Mouse (Mus musculus): ENCODE measurements at regions not wholly inside any gene's neighbourhood (a gene's known extent, or its start where the extent isn't known, plus 50 kb on each side); places are given as distances from the start of the nearest gene placed in this dataset.
A peak's percentile ranks its signal among the peaks of the same experiment; 100 is the strongest.

DNA sequence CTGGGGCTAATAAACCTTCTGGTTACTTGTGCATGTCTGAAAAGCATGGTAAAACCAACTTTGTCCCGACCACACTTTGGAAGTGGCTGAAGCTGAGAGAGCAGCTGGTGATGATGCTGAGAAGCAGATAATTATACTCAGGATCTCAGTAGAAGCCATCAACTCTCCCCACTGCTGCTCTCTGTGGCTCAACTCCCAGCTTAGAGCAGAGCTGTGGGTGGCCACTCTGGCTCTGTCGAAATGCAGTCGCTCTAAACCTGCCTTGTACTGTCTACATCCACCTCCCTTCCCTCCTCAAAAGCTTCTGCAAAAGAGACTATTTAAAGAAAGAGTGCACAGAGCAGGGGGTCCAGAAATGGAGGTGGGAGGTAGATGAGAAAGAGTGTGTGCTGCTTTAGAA is 102.5 kb upstream of the Adra1d start:
- H3K27me3 ChIP-seq (ENCODE audit: insufficient read depth, low read length), result no peaks in the 10 kb centered on the region
- ATAC-seq (replicated peaks; ENCODE audit: low FRiP score, low read depth) (no peak), DNase-seq (ENCODE audit: low spot score) (no peak)
- WGBS, result 83% methylated on average over 3 of the region's 3 CpGs
- H3K4me3 ChIP-seq (replicated peaks; ENCODE audit: low read depth, low read length), result no peak overlapping the region
- no peak overlapping the region for H3K27ac ChIP-seq
- H3K4me1 ChIP-seq (replicated peaks; ENCODE audit: insufficient read depth, low read length), result no peaks in the 10 kb centered on the region
- no peaks in the 10 kb centered on the region for H3K9me3 ChIP-seq (replicated peaks; ENCODE audit: low read length)
- no peak overlapping the region for H3K4me2 ChIP-seq (ENCODE audit: low read length)
- no peak overlapping the region for H3K9ac ChIP-seq (ENCODE audit: low read depth, low read length)
- no peak for TF ChIP-seq CTCF (IDR thresholded peaks at IDR 0.05; ENCODE audit: low read depth)
- H3K36me3 ChIP-seq (ENCODE audit: insufficient read depth, low read length), result no peaks in the 10 kb centered on the region

DNA sequence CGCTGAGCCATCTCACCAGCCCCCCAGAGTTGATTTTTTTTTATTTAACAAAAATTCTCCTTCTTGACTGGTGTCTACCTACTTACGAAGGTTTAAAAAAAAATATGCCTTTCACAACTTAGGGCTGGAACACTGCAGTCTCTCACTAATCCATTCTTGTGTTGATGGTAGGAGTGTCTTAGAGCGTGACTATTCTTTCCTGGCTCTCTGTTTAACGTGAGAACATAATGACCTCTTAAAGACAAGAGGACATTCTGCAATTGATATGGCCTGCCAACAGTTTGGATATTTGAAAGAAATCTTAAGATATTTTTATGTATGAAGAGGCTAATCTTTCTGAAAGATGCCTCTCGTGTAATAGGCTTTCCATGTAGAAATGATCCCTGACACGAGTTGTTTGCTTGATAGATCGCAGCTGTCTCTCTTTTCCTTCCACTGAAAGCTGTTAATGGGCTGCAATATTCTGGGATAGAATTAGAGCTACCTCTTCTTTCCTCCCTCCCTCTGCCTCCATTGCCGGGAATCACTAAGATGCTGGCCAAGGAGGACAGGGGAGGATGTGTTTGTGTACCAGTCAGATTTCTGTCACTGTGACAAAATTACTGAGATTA is 101.2 kb upstream of the Adra1d start:
- TF ChIP-seq CTCF (IDR thresholded peaks at IDR 0.05; ENCODE audit: low read depth), result no peak
- 55% methylated on average over 8 of the region's 8 CpGs for WGBS
- H3K4me2 ChIP-seq (ENCODE audit: low read length), result no peak overlapping the region
- no peak overlapping the region for H3K27ac ChIP-seq
- H3K36me3 ChIP-seq (ENCODE audit: insufficient read depth, low read length), result no peaks in the 10 kb centered on the region
- no peak overlapping the region for H3K9ac ChIP-seq (ENCODE audit: low read depth, low read length)
- H3K4me3 ChIP-seq (replicated peaks; ENCODE audit: low read depth, low read length), result no peak overlapping the region
- ATAC-seq (replicated peaks; ENCODE audit: low FRiP score, low read depth) (no peak), DNase-seq (ENCODE audit: low spot score) (peak; percentile 47)
- no peaks in the 10 kb centered on the region for H3K4me1 ChIP-seq (replicated peaks; ENCODE audit: insufficient read depth, low read length)
- no peaks in the 10 kb centered on the region for H3K27me3 ChIP-seq (ENCODE audit: insufficient read depth, low read length)
- no peaks in the 10 kb centered on the region for H3K9me3 ChIP-seq (replicated peaks; ENCODE audit: low read length)

DNA sequence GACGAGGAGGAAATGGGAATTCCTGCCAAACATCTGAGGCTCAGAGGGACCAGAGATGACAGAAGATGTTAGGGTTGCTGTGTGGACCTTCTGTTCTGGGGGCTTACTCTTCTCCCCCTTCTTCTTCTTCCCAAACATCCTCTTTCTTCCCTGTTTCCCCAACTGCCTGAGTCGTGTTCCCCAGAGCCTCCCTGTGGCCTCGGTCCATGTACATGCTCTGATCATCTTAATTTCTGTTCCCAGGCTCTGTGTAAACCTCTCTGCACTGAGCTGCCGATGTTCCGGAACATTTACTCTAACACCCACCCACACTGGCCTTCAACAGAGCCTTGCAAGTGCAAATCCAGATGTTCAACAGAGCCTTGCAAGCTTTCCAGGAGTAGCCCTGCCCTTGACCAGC is 90.1 kb upstream of the Adra1d start:
- TF ChIP-seq CTCF (IDR thresholded peaks at IDR 0.05; ENCODE audit: low read depth), result peak; percentile 14; the same call in 1 of the 2 replicates
- ATAC-seq (replicated peaks; ENCODE audit: low FRiP score, low read depth) (0 out of 2 replicates have a peak, but pooled peaks have one; percentile 25), DNase-seq (ENCODE audit: low spot score) (peak; percentile 55)
- Histone ChIP-seq H3K4me3 (replicated peaks; ENCODE audit: low read depth, low read length) (no peak overlapping the region), H3K4me2 (ENCODE audit: low read length) (no peak overlapping the region), H3K36me3 (ENCODE audit: insufficient read depth, low read length) (no peaks in the 10 kb centered on the region), H3K4me1 (replicated peaks; ENCODE audit: insufficient read depth, low read length) (peaks cover 5% of the 10 kb centered on the region; the same call in 1 of the 2 replicates), H3K9me3 (replicated peaks; ENCODE audit: low read length) (no peaks in the 10 kb centered on the region), H3K9ac (ENCODE audit: low read depth, low read length) (no peak overlapping the region), H3K27ac (no peak overlapping the region), H3K27me3 (ENCODE audit: insufficient read depth, low read length) (no peaks in the 10 kb centered on the region)
- 23% methylated on average over 5 of the region's 5 CpGs for WGBS

DNA sequence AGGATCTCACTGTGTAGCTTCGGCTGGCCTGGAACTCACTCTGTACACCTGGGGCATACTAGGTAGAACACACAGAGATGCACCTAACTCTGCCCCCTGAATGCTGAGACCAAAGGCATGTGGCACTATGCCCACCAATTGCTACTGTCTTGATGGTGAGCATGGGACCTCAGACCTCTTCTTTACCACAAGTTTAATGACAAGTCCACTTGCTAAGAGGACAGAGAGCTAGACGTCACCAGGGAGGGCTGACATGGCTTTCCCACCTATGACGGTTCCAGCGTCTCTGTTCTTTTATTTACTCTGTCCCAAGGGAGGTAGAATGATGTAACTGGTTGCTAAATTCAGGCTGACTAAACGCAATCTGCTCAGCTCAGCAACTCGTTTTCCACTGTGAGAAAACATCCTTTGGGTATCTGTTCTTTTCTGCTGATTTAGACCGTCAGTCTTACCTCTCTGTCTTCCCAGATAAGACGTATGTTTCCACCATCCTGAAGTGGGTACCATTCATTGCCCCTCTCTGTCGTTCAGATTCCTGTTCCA is 88.6 kb upstream of the Adra1d start:
- no peaks in the 10 kb centered on the region for H3K27me3 ChIP-seq (ENCODE audit: insufficient read depth, low read length)
- no peak overlapping the region for H3K4me2 ChIP-seq (ENCODE audit: low read length)
- H3K27ac ChIP-seq, result no peak overlapping the region
- WGBS, result 74% methylated on average over 9 of the region's 9 CpGs
- DNase-seq (ENCODE audit: low spot score) (no peak), ATAC-seq (replicated peaks; ENCODE audit: low FRiP score, low read depth) (no peak)
- no peaks in the 10 kb centered on the region for H3K36me3 ChIP-seq (ENCODE audit: insufficient read depth, low read length)
- no peak for TF ChIP-seq CTCF (IDR thresholded peaks at IDR 0.05; ENCODE audit: low read depth)
- H3K4me3 ChIP-seq (replicated peaks; ENCODE audit: low read depth, low read length), result no peak overlapping the region
- H3K9ac ChIP-seq (ENCODE audit: low read depth, low read length), result no peak overlapping the region
- no peaks in the 10 kb centered on the region for H3K9me3 ChIP-seq (replicated peaks; ENCODE audit: low read length)
- peaks cover 5% of the 10 kb centered on the region; the same call in 1 of the 2 replicates for H3K4me1 ChIP-seq (replicated peaks; ENCODE audit: insufficient read depth, low read length)

DNA sequence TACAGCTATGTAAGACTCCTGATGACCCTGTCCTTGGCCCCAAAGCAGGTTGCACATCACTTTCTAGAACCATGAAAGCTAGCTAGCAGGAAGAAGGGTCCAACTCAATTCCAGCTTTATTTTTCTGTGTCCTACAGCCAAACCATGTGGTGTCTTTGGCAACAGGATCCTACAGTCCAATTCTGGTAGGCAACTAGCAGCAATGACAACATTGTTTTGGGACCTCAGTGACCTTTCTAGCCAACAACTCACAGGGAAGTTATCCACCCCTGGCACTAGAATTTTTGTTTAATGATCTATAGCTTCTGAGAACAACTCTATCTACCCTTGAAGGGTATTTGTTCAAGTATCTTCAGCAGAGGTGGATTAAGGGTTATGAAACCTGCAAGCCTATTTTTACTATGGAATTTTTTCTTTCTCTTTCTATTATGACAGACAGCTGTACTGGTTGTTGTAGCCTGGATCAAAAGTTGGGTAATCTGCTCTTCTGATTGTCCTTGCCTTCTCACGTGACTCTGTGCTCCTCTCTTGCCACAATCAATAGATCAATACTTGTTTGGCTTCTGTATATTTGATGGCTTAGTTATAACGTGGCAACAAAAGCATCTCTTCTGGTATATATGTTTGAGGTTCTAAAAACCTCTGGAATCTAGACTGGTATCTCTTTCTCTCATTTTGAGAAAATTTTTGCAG is 82.2 kb upstream of the Adra1d start:
- ATAC-seq (replicated peaks; ENCODE audit: low FRiP score, low read depth) (no peak), DNase-seq (ENCODE audit: low spot score) (no peak)
- Histone ChIP-seq H3K4me1 (replicated peaks; ENCODE audit: insufficient read depth, low read length) (no peaks in the 10 kb centered on the region), H3K9ac (ENCODE audit: low read depth, low read length) (no peak overlapping the region), H3K27me3 (ENCODE audit: insufficient read depth, low read length) (no peaks in the 10 kb centered on the region), H3K9me3 (replicated peaks; ENCODE audit: low read length) (no peaks in the 10 kb centered on the region), H3K27ac (no peak overlapping the region), H3K36me3 (ENCODE audit: insufficient read depth, low read length) (no peaks in the 10 kb centered on the region), H3K4me2 (ENCODE audit: low read length) (no peak overlapping the region), H3K4me3 (replicated peaks; ENCODE audit: low read depth, low read length) (no peak overlapping the region)
- TF ChIP-seq CTCF (IDR thresholded peaks at IDR 0.05; ENCODE audit: low read depth), result no peak
- 79% methylated on average over 2 of the region's 2 CpGs for WGBS

DNA sequence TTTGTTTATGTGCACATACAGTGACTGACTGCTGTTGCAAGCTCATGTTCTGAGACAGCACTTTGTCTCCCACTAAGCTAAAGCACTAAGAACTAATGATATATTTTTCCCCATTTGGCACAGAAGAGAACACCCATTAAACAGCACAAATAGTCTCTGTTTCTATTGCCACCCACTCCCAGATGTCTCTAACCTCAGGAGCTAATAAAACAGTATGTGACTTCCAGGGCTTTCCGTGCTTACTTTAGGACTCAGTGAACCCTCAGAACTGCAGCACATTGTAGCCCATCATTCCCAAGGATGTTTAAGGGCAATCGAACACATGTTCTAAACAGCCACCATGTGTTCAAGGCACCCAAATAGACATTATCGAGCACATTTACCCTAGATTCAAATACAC is 80.4 kb upstream of the Adra1d start:
- 81% methylated on average over 3 of the region's 3 CpGs for WGBS
- Histone ChIP-seq H3K9ac (ENCODE audit: low read depth, low read length) (no peak overlapping the region), H3K4me1 (replicated peaks; ENCODE audit: insufficient read depth, low read length) (no peaks in the 10 kb centered on the region), H3K27ac (no peak overlapping the region), H3K4me3 (replicated peaks; ENCODE audit: low read depth, low read length) (no peak overlapping the region), H3K4me2 (ENCODE audit: low read length) (no peak overlapping the region), H3K9me3 (replicated peaks; ENCODE audit: low read length) (no peaks in the 10 kb centered on the region), H3K27me3 (ENCODE audit: insufficient read depth, low read length) (no peaks in the 10 kb centered on the region), H3K36me3 (ENCODE audit: insufficient read depth, low read length) (no peaks in the 10 kb centered on the region)
- DNase-seq (ENCODE audit: low spot score), result no peak
- TF ChIP-seq CTCF (IDR thresholded peaks at IDR 0.05; ENCODE audit: low read depth), result no peak
- ATAC-seq (replicated peaks; ENCODE audit: low FRiP score, low read depth), result no peak

Data from kidney, postnatal 0 days (tissue).